Mouse (Mus musculus) heart, postnatal 36 days (tissue): ENCODE data around the gene Kif9. TPM values are rescaled to one million over a fixed set of nuclear protein-coding genes. Genes with fewer than 3 reads are reported as not detected.

ENCODE experiments used
- DNase-seq, 2 experiments: peaks; one replicate each; pipeline ENCODE4 v3.0.0; 2021 to 2022
- intact Hi-C: fragments of 180-260 bp; cut with DNase I; formaldehyde crosslinking; loops from one replicate; pipeline ENCODE4 v1.15.1; 2025
- total RNA-seq, 2 experiments: library from RNA; stranded (reverse); gene quantifications; 2 replicates each; pipeline ENCODE4 v1.2.3; 2021

Gene Kif9
- total RNA-seq, result under 1 TPM; 0.24 to 0.36 TPM

GRCm38 (mm10) chr9:110476124-110477091, at the start of gene Kif9, which contains the start of gene Klhl18:
Gene Kif9 (plus strand): TSS chr9:110476958.
Gene Klhl18 (minus strand): TSS chr9:110476694.
- peak; percentile 98 for DNase-seq
- intact Hi-C loops, result loop anchor here (1.0 to 5.0 kb wide), 2 partner anchors 56 to 69 kb away; partner anchors contain the start of genes Ptpn23 and Setd2

GRCm38 (mm10) chr9:110431241-110431640, 45.5 kb upstream of the Kif9 start:
- intact Hi-C loops, result no loop called here
- no peak for DNase-seq

GRCm38 (mm10) chr9:110433045-110433444, 43.7 kb upstream of the Kif9 start:
- no peak for DNase-seq
- intact Hi-C loops, result no loop called here

GRCm38 (mm10) chr9:110436041-110436440, 40.7 kb upstream of the Kif9 start:
- intact Hi-C loops, result no loop called here
- DNase-seq, result no peak

- DNase-seq, result no peak
- intact Hi-C loops, result no loop called here
Observed at GRCm38 (mm10) chr9:110440049-110440448, 36.7 kb upstream of the Kif9 start.

GRCm38 (mm10) chr9:110440559-110440958, 36.2 kb upstream of the Kif9 start:
- intact Hi-C loops, result no loop called here
- DNase-seq, result no peak

- DNase-seq, result no peak
- intact Hi-C loops, result loop anchor here (2.0 to 5.0 kb wide), 2 partner anchors 174 to 260 kb away; partner anchors contain the start of gene Nradd
Observed at GRCm38 (mm10) chr9:110448356-110448755, 28.4 kb upstream of the Kif9 start.

GRCm38 (mm10) chr9:110448857-110449617, 27.7 kb upstream of the Kif9 start:
- intact Hi-C loops, result loop anchor here (2.0 to 5.0 kb wide), 2 partner anchors 173 to 260 kb away; partner anchors contain the start of gene Nradd
- DNase-seq, result peak; percentile 70 to 75

GRCm38 (mm10) chr9:110452523-110452922, 24.2 kb upstream of the Kif9 start:
- no peak for DNase-seq
- intact Hi-C loops, result no loop called here

GRCm38 (mm10) chr9:110457926-110458325, 18.8 kb upstream of the Kif9 start:
- intact Hi-C loops, result no loop called here
- DNase-seq, result no peak

- intact Hi-C loops, result no loop called here
- DNase-seq, result no peak
Observed at GRCm38 (mm10) chr9:110459145-110459727, 17.5 kb upstream of the Kif9 start.

GRCm38 (mm10) chr9:110460884-110461815, 15.6 kb upstream of the Kif9 start:
- intact Hi-C loops, result no loop called here
- DNase-seq, result no peak

- DNase-seq, result no peak
- intact Hi-C loops, result no loop called here
Observed at GRCm38 (mm10) chr9:110462321-110462720, 14.4 kb upstream of the Kif9 start.

GRCm38 (mm10) chr9:110463983-110464591, 12.7 kb upstream of the Kif9 start:
- intact Hi-C loops, result no loop called here
- DNase-seq, result no peak

- intact Hi-C loops, result no loop called here
- no peak for DNase-seq
Observed at GRCm38 (mm10) chr9:110465336-110465735, 11.4 kb upstream of the Kif9 start.

GRCm38 (mm10) chr9:110466179-110466578, 10.6 kb upstream of the Kif9 start:
- intact Hi-C loops, result no loop called here

GRCm38 (mm10) chr9:110477951-110478350, 1.2 kb downstream of the Kif9 start:
- intact Hi-C loops, result loop anchor here (5.0 kb wide), 1 partner anchor 71 kb away; the partner anchor contains the start of gene Ptpn23
- no peak for DNase-seq

More at GRCm38 (mm10) chr9:110466179-110466578, 10.6 kb upstream of the Kif9 start:
- DNase-seq, result peak in 1 of 2 experiments; percentile 46

GRCm38 (mm10) chr9:110478639-110479038, 1.9 kb downstream of the Kif9 start:
- DNase-seq, result no peak
- intact Hi-C loops, result loop anchor here (5.0 kb wide), 1 partner anchor 71 kb away; the partner anchor contains the start of gene Ptpn23

- intact Hi-C loops, result no loop called here
- DNase-seq, result no peak
Observed at GRCm38 (mm10) chr9:110488841-110489240, 12.1 kb downstream of the Kif9 start.
